Mouse (Mus musculus) embryo, embryonic 10.5 days (tissue): Measurements from ENCODE around the gene Haus8.
"Not testable (repeated sequence)": the region's sequence is repeated elsewhere in the genome, so short reads cannot be mapped to it uniquely, and the experiment has no call there.

Experiments used
- DNase-seq: peaks from one replicate; pipeline ENCODE4 v3.0.0-alpha.2; 2015; ENCODE audit warnings: low spot score

Gene Haus8

GRCm38 (mm10) chr8:71272286-71273150 lies at the start of gene Haus8, which contains the start of gene Myo9b:
Gene Haus8, minus strand, starts transcription at chr8:71272934.
Gene Myo9b, plus strand, starts transcription at chr8:71272714.
- DNase-seq: peak; percentile 99

- not testable (repeated sequence) for DNase-seq
These were observed 47.0 kb upstream of the Haus8 start for GRCm38 (mm10) chr8:71319760-71320159.

- not testable (repeated sequence) for DNase-seq
These were observed 45.9 kb upstream of the Haus8 start for GRCm38 (mm10) chr8:71318610-71319009.

- no peak for DNase-seq
These were observed 43.8 kb upstream of the Haus8 start for GRCm38 (mm10) chr8:71316486-71317031.

- no peak for DNase-seq
These were observed 43.2 kb upstream of the Haus8 start for GRCm38 (mm10) chr8:71315972-71316371.

GRCm38 (mm10) chr8:71313951-71314350 lies 41.2 kb upstream of the Haus8 start:
- no peak for DNase-seq

- DNase-seq: peak; percentile 40
These were observed 40.0 kb upstream of the Haus8 start for GRCm38 (mm10) chr8:71312700-71313099.

- no peak for DNase-seq
These were observed 37.7 kb upstream of the Haus8 start for GRCm38 (mm10) chr8:71310446-71310845.

- DNase-seq: no peak
These were observed 35.2 kb upstream of the Haus8 start for GRCm38 (mm10) chr8:71307913-71308312.

- no peak for DNase-seq
These were observed 34.6 kb upstream of the Haus8 start for GRCm38 (mm10) chr8:71307371-71307770.

- no peak for DNase-seq
These were observed 33.3 kb upstream of the Haus8 start for GRCm38 (mm10) chr8:71305988-71306387.

- no peak for DNase-seq
These were observed 30.9 kb upstream of the Haus8 start for GRCm38 (mm10) chr8:71303632-71304031.

- DNase-seq: no peak
These were observed 30.1 kb upstream of the Haus8 start for GRCm38 (mm10) chr8:71302788-71303187.

- DNase-seq: no peak
These were observed 27.0 kb upstream of the Haus8 start for GRCm38 (mm10) chr8:71299716-71300115.

- DNase-seq: no peak
These were observed 24.7 kb upstream of the Haus8 start for GRCm38 (mm10) chr8:71297439-71297838.

- DNase-seq: no peak
These were observed 24.1 kb upstream of the Haus8 start for GRCm38 (mm10) chr8:71296784-71297183.

- DNase-seq: no peak
These were observed 23.5 kb upstream of the Haus8 start for GRCm38 (mm10) chr8:71296188-71296621.

- DNase-seq: not testable (repeated sequence)
These were observed 21.2 kb upstream of the Haus8 start for GRCm38 (mm10) chr8:71293930-71294329.

- no peak for DNase-seq
These were observed 18.6 kb upstream of the Haus8 start for GRCm38 (mm10) chr8:71291351-71291750.

- DNase-seq: no peak
These were observed 18.2 kb upstream of the Haus8 start for GRCm38 (mm10) chr8:71290911-71291310.

GRCm38 (mm10) chr8:71290211-71290610 lies 17.5 kb upstream of the Haus8 start:
- no peak for DNase-seq

- DNase-seq: no peak
These were observed 16.4 kb upstream of the Haus8 start for GRCm38 (mm10) chr8:71289098-71289497.

GRCm38 (mm10) chr8:71288441-71288949 lies 15.8 kb upstream of the Haus8 start:
- DNase-seq: no peak
